Mouse (Mus musculus) liver, adult 2 months (tissue): ENCODE data around the gene Exoc3l.

ENCODE experiments used
- CTCF ChIP-seq: fragments of 200-500 bp; IDR thresholded peaks from 2 replicates; pipeline ENCODE4 v1.5.1; 2011; ENCODE audit warnings: low read depth, low read length, control low read depth
- POLR2A ChIP-seq: fragments of 200-500 bp; IDR thresholded peaks from 2 replicates; pipeline ENCODE4 v1.6.1; 2011; ENCODE audit warnings: low read length, control low read depth; ENCODE audit not compliant: insufficient read depth; ENCODE audit errors: extremely low read depth

- no peak for TF ChIP-seq POLR2A
- no peak for TF ChIP-seq CTCF
Measured at GRCm38 (mm10) chr8:105275840-105276239, 20.1 kb downstream of the Exoc3l start, which contains the start of gene Nol3.
